Mouse (Mus musculus) MEL (cell line): ENCODE results near the gene Slc25a21.

Source experiments
- CHD2 ChIP-seq: IDR thresholded peaks from 2 replicates; pipeline ENCODE4 v1.6.1; 2011; ENCODE audit warnings: low read length, improper control_type of control experiment
- CTCF ChIP-seq, 3 experiments: IDR thresholded peaks in 2 of 3; conservative IDR thresholded peaks in 1 of 3; 2 replicates each; pipeline ENCODE4 v1.5.1; 2011 to 2012; ENCODE audit warnings: low read length in 3 of 3, low read depth in 2 of 3, mild to moderate bottlenecking in 2 of 3, improper control_type of control experiment in 1 of 3, inconsistent platforms in 1 of 3, mixed read lengths in 1 of 3, moderate library complexity in 1 of 3; ENCODE audit not compliant: control insufficient read depth in 1 of 3, insufficient read depth in 1 of 3, poor library complexity in 1 of 3, severe bottlenecking in 1 of 3
- EP300 ChIP-seq, 2 experiments: IDR thresholded peaks; 2 replicates each; pipeline ENCODE4 v1.6.1; 2011; ENCODE audit warnings: improper control_type of control experiment in 2 of 2, low read length in 2 of 2, low read depth in 1 of 2, mild to moderate bottlenecking in 1 of 2
- MAX ChIP-seq: IDR thresholded peaks from 2 replicates; pipeline ENCODE4 v1.6.1; 2011; ENCODE audit warnings: low read length, improper control_type of control experiment
- MAZ ChIP-seq: IDR thresholded peaks from 2 replicates; pipeline ENCODE4 v1.6.1; 2012; ENCODE audit warnings: low read depth, mild to moderate bottlenecking, inconsistent platforms, low read length, improper control_type of control experiment
- MYB ChIP-seq: IDR thresholded peaks from 2 replicates; pipeline ENCODE4 v1.6.1; 2011; ENCODE audit warnings: mild to moderate bottlenecking, low read depth, low read length, improper control_type of control experiment
- POLR2A ChIP-seq, 2 experiments: IDR thresholded peaks; 2 replicates each; pipeline ENCODE4 v1.6.1; 2011 to 2012; ENCODE audit warnings: low read length in 2 of 2, mild to moderate bottlenecking in 2 of 2, control low read depth in 1 of 2, improper control_type of control experiment in 1 of 2, low read depth in 1 of 2, moderate library complexity in 1 of 2; ENCODE audit not compliant: control insufficient read depth in 1 of 2, insufficient read depth in 1 of 2, poor library complexity in 1 of 2
- RAD21 ChIP-seq: IDR thresholded peaks from 2 replicates; pipeline ENCODE4 v1.6.1; 2011; ENCODE audit warnings: mild to moderate bottlenecking, low read depth, low read length, improper control_type of control experiment
- SMC3 ChIP-seq: IDR thresholded peaks from 2 replicates; pipeline ENCODE4 v1.6.1; 2011; ENCODE audit warnings: low read depth, low read length, improper control_type of control experiment
- TAL1 ChIP-seq: IDR thresholded peaks from 2 replicates; pipeline ENCODE4 v1.6.1; 2012; ENCODE audit warnings: mild to moderate bottlenecking, inconsistent platforms, low read length, moderate library complexity, mixed read lengths
- UBTF ChIP-seq: IDR thresholded peaks from 2 replicates; pipeline ENCODE4 v1.6.1; 2012; ENCODE audit warnings: low read depth, mild to moderate bottlenecking, inconsistent platforms, low read length, improper control_type of control experiment, moderate library complexity, borderline replicate concordance; ENCODE audit not compliant: insufficient read depth
- USF2 ChIP-seq, 2 experiments: IDR thresholded peaks; 2 replicates each; pipeline ENCODE4 v1.6.1; 2011 to 2012; ENCODE audit warnings: improper control_type of control experiment in 2 of 2, low read length in 2 of 2, borderline replicate concordance in 1 of 2, inconsistent platforms in 1 of 2, low read depth in 1 of 2, mild to moderate bottlenecking in 1 of 2; ENCODE audit not compliant: insufficient read depth in 1 of 2
- ZKSCAN1 ChIP-seq: IDR thresholded peaks from 2 replicates; pipeline ENCODE4 v1.6.1; 2012; ENCODE audit warnings: low read depth, mild to moderate bottlenecking, inconsistent platforms, low read length, improper control_type of control experiment, moderate library complexity

DNA sequence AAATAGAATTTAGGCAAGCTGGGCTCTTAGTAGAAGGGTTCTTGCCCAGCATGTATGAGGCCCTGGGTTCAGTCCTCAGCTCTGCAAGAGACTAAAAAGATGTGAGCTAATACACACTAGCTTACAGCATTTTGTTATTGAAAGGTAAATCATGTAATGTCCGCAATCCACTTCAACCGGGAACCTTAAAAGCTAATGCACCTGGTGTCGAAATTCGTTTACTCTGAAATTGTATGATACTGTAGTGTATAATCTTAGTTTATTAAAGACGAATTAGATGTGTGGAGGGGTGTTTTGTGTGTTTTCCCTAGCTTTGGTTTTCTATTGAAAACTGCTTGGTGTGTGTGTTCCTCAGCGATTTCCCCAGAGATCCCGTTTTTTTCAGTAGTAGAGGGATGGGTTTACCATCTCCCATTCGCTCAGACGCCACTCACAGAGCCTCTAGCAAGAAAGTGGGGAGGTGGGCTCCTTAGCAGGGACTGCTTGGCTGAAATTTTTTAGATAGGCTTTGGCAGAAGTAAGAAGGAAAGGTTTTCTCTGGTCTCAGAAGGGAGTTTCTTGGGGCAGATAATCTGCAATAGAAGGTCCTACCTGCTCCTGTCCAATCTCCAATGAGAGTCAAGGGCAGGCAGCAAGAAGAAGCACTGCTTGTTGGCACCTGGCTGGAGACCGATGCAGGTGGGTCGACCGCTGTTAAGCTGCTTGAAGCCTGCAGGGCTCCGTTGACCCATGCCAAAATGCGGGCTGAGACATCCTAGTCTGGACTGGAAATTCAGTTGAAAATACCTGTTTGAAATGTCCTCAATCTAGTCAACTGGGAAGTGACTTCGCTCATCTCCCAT, 509.4 kb downstream of the Slc25a21 start:
- TF ChIP-seq UBTF = no peak
- TF ChIP-seq TAL1 = no peak
- no peak for TF ChIP-seq ZKSCAN1
- no peak for TF ChIP-seq MAZ
- no peak for TF ChIP-seq MAX
- no peak for TF ChIP-seq USF2 (IDR thresholded peaks at IDR 0.05; ENCODE audit: borderline replicate concordance in 1 of 2, insufficient read depth in 1 of 2, low read depth in 1 of 2, low read length in 2 of 2)
- TF ChIP-seq RAD21 = no peak
- TF ChIP-seq POLR2A (IDR thresholded peaks at IDR 0.05; ENCODE audit: control insufficient read depth in 1 of 2, insufficient read depth in 1 of 2, low read depth in 1 of 2, low read length in 2 of 2, poor library complexity in 1 of 2) = no peak
- TF ChIP-seq CTCF (IDR thresholded peaks at IDR 0.05 in 2 of 3, conservative IDR thresholded peaks at IDR 0.05 in 1 of 3; ENCODE audit: control insufficient read depth in 1 of 3, insufficient read depth in 1 of 3, low read depth in 2 of 3, low read length in 3 of 3, poor library complexity in 1 of 3, severe bottlenecking in 1 of 3) = no peak
- TF ChIP-seq SMC3 = no peak
- TF ChIP-seq MYB = no peak
- TF ChIP-seq EP300 (IDR thresholded peaks at IDR 0.05; ENCODE audit: low read depth in 1 of 2, low read length in 2 of 2) = no peak
- no peak for TF ChIP-seq CHD2
